Mouse (Mus musculus): ENCODE results near the gene Vmn1r93. TPM values are rescaled to one million over a fixed set of nuclear protein-coding genes. Genes with fewer than 3 reads are reported as not detected.
"Not testable (repeated sequence)": the region's sequence is repeated elsewhere in the genome, so short reads cannot be mapped to it uniquely, and the experiment has no call there.

Gene Vmn1r93
- total RNA-seq (2015), result not detected in 2 replicates
- not detected in 2 replicates for total RNA-seq (2017)

- ATAC-seq (replicated peaks; ENCODE audit: poor library complexity), result not testable (repeated sequence)
Measured at GRCm38 (mm10) chr7:20138988-20139387, at the start of gene Vmn1r93. Gene Vmn1r93 (minus strand): TSS chr7:20139088.

GRCm38 (mm10) chr7:20168277-20168676, 29.4 kb upstream of the Vmn1r93 start, which contains the start of gene Vmn1r94:
Gene Vmn1r94 (minus strand): TSS chr7:20168377.
- not testable (repeated sequence) for ATAC-seq (replicated peaks; ENCODE audit: poor library complexity)

GRCm38 (mm10) chr7:20122479-20122878, 16.4 kb downstream of the Vmn1r93 start, which contains the start of gene Gm16442:
Gene Gm16442 (minus strand): TSS chr7:20122579.
- ATAC-seq (replicated peaks; ENCODE audit: poor library complexity), result not testable (repeated sequence)

- not testable (repeated sequence) for ATAC-seq (replicated peaks; ENCODE audit: poor library complexity)
Measured at GRCm38 (mm10) chr7:20099380-20099779, 39.5 kb downstream of the Vmn1r93 start, which contains the start of gene Vmn1r91. Gene Vmn1r91 (plus strand): TSS chr7:20099680.

Other genes with a start within 250 kb of the Vmn1r93 start
- gene Pvr, start 217.9 kb downstream of the Vmn1r93 start, total RNA-seq (2015), result 10.2 and 13.0 TPM in 2 replicates
- gene Pvr, start 217.9 kb downstream of the Vmn1r93 start, total RNA-seq (2017), result 7.5 and 9.7 TPM in 2 replicates
- not detected in 2 replicates for gene Igsf23, start 188.3 kb downstream of the Vmn1r93 start, total RNA-seq (2015)
- not detected in 2 replicates for gene Igsf23, start 188.3 kb downstream of the Vmn1r93 start, total RNA-seq (2017)
- not detected in 2 replicates for gene Ceacam20, start 173.7 kb downstream of the Vmn1r93 start, total RNA-seq (2015)
- not detected in 2 replicates for gene Ceacam20, start 173.7 kb downstream of the Vmn1r93 start, total RNA-seq (2017)
- gene Nlrp9b, start 147.6 kb downstream of the Vmn1r93 start, total RNA-seq (2015), result not detected in 2 replicates
- not detected in 2 replicates for gene Nlrp9b, start 147.6 kb downstream of the Vmn1r93 start, total RNA-seq (2017)
- gene Vmn1r91, start 39.4 kb downstream of the Vmn1r93 start, total RNA-seq (2015), result not detected in 2 replicates
- not detected in 2 replicates for gene Vmn1r91, start 39.4 kb downstream of the Vmn1r93 start, total RNA-seq (2017)
- gene Gm16442, start 16.5 kb downstream of the Vmn1r93 start, total RNA-seq (2015), result not detected in 2 replicates
- not detected in 2 replicates for gene Gm16442, start 16.5 kb downstream of the Vmn1r93 start, total RNA-seq (2017)
- not detected in 2 replicates for gene Vmn1r94, start 29.3 kb upstream of the Vmn1r93 start, total RNA-seq (2015)
- gene Vmn1r94, start 29.3 kb upstream of the Vmn1r93 start, total RNA-seq (2017), result not detected in 2 replicates
- not detected in 2 replicates for gene Vmn1r95, start 54.6 kb upstream of the Vmn1r93 start, total RNA-seq (2015)
- gene Vmn1r95, start 54.6 kb upstream of the Vmn1r93 start, total RNA-seq (2017), result not detected in 2 replicates
- not detected in 2 replicates for gene Gm6164, start 66.5 kb upstream of the Vmn1r93 start, total RNA-seq (2015)
- not detected in 2 replicates for gene Gm6164, start 66.5 kb upstream of the Vmn1r93 start, total RNA-seq (2017)
- gene Gm4498, start 94.7 kb upstream of the Vmn1r93 start, total RNA-seq (2015), result not detected in 2 replicates
- gene Gm4498, start 94.7 kb upstream of the Vmn1r93 start, total RNA-seq (2017), result not detected in 2 replicates
- not detected in 2 replicates for gene Gm5890, start 123.7 kb upstream of the Vmn1r93 start, total RNA-seq (2015)
- not detected in 2 replicates for gene Gm5890, start 123.7 kb upstream of the Vmn1r93 start, total RNA-seq (2017)
- gene Gm4133, start 195.0 kb upstream of the Vmn1r93 start, total RNA-seq (2015), result not detected in 2 replicates
- gene Gm4133, start 195.0 kb upstream of the Vmn1r93 start, total RNA-seq (2017), result not detected in 2 replicates
- gene Gm5728, start 236.3 kb upstream of the Vmn1r93 start, total RNA-seq (2015), result not detected in 2 replicates
- gene Gm5728, start 236.3 kb upstream of the Vmn1r93 start, total RNA-seq (2017), result not detected in 2 replicates

Data from megakaryocyte progenitor cell, adult 5-6 weeks (primary cell).